Mouse (Mus musculus) embryonic stem cell, embryonic (primary cell): ENCODE data around the gene Ccdc51.

Experiments used
- CTCF ChIA-PET, 4 experiments: fragments of 300-600 bp in 2 of 4; fragments of 350-600 bp in 2 of 4; sonication (Branson Sonifier 250); formaldehyde crosslinking; loops; one replicate each; lab custom pipeline; 2022; ENCODE audit warnings: inconsistent platforms in 2 of 4; lab: Charles Lee
- POLR2A ChIA-PET, 4 experiments: fragments of 300-600 bp in 2 of 4; fragments of 350-600 bp in 2 of 4; sonication (Branson Sonifier 250); formaldehyde crosslinking; loops; one replicate each; lab custom pipeline; 2022; ENCODE audit warnings: antibody characterized with exemption in 4 of 4, inconsistent platforms in 1 of 4; lab: Charles Lee

Ccdc51 gene

DNA sequence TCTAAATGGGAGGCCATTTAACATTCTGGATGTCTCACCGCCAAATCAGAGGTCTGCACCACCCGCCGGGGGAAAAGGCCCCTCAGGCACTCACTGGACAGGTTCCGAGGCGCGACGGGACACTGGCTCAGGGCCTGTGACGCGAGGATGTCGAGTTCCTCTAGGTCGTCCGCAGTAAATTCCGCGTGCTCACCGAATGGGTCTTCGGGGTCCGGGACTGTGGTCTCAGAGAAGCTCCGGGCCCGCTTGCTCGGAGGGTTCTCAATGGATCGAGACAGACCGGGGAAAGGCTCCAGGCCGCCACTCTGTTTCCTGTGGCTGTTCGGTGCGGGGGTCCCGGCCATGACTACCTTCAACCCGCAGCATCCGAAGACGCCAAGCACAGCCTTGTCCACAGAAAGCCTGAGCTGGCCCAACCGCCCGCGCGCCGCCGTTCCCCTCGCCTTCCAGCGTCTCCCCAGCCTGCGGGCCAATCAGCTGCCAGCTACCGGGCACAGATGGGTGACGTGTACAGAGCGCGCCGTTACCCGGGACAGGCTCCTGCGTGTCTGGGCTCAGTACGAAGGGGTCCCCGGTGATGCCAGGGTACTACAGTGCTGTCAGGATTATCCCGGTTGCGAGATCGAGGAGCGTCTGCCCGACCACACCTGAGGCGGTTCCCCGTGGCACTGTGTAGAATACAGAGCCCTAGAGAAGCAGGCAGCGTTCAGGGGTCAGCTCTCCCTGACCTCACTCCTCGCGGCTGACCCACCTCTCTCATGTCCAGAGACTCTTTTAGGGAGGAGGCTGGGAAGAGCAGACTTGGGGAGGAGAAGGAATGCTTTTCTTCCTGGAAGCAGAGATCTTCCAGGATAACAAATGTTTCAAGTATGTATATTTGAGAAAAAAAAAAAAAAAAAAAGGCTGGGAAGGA lies 8.4 kb upstream of the Ccdc51 start, which contains the start of gene Atrip:
Gene Atrip (minus strand): TSS at position 464 of the 913 bp plus-strand sequence.
- ChIA-PET POLR2A (interaction anchor here (0.7 to 5.2 kb wide), 47 partner anchors 9 to 807 kb away, joined by 3 to 57 read pairs (median 5); partner anchors contain the start of genes Plxnb1 (in 3 of the 4), Trex1 (in 3 of the 4), Ccdc51 (in 2 of the 4) and Pfkfb4 (in 2 of the 4)), CTCF (interaction anchor here (0.5 to 3.2 kb wide), 15 partner anchors 12 to 1202 kb away, joined by 3 to 14 read pairs (median 4); partner anchors contain the start of genes Trex1 (in 4 of the 4), Plxnb1 (in 1 of the 4) and Shisa5 (in 1 of the 4))

GRCm38 (mm10) chr9:109080516-109080915 lies 1.8 kb upstream of the Ccdc51 start:
- ChIA-PET CTCF (no interaction called here), POLR2A (interaction anchor here in 1 of 4 experiments (0.6 to 1.3 kb wide), 3 partner anchors 15 to 1642 kb away, joined by 3 to 5 read pairs (median 3); no protein-coding TSS in a partner anchor)

GRCm38 (mm10) chr9:109081749-109082123 lies 557 bp upstream of the Ccdc51 start:
- CTCF ChIA-PET = interaction anchor here in 2 of 4 experiments (0.5 to 2.3 kb wide), 4 partner anchors 15 to 1671 kb away, joined by 3 to 6 read pairs (median 4); no protein-coding TSS in a partner anchor
- POLR2A ChIA-PET = interaction anchor here (0.6 to 2.9 kb wide), 21 partner anchors 8 to 1178 kb away, joined by 3 to 26 read pairs (median 4); partner anchors contain the start of genes Atrip (in 2 of the 4), Pfkfb4 (in 2 of the 4), Plxnb1 (in 2 of the 4) and Trex1 (in 2 of the 4)

- ChIA-PET CTCF (interaction anchor here in 1 of 4 experiments (0.6 kb wide), 1 partner anchor 770 kb away, joined by 3 read pairs; no protein-coding TSS in a partner anchor), POLR2A (interaction anchor here in 2 of 4 experiments (0.7 to 3.5 kb wide), 3 partner anchors 11 to 167 kb away, joined by 3 to 20 read pairs (median 7); partner anchors contain the start of genes Atrip (in 1 of the 2) and Plxnb1 (in 1 of the 2))
Measured at GRCm38 (mm10) chr9:109084922-109085321, 2.6 kb downstream of the Ccdc51 start.

GRCm38 (mm10) chr9:109087987-109088386 lies 5.7 kb downstream of the Ccdc51 start:
- ChIA-PET POLR2A (interaction anchor here in 3 of 4 experiments (0.7 to 4.1 kb wide), 25 partner anchors 8 to 722 kb away, joined by 3 to 20 read pairs (median 4); partner anchors contain the start of genes Atrip (in 3 of the 3), Trex1 (in 2 of the 3) and Plxnb1 (in 1 of the 3)), CTCF (interaction anchor here (0.5 to 3.6 kb wide), 31 partner anchors 8 to 378 kb away, joined by 3 to 33 read pairs (median 4); partner anchors contain the start of genes Trex1 (in 2 of the 4) and Atrip (in 1 of the 4))

- CTCF ChIA-PET = interaction anchor here in 1 of 4 experiments (1.4 kb wide), 1 partner anchor 31 kb away, joined by 3 read pairs; the partner anchor contains the start of gene Trex1
- POLR2A ChIA-PET = interaction anchor here in 3 of 4 experiments (0.6 to 2.5 kb wide), 7 partner anchors 8 to 99 kb away, joined by 3 to 11 read pairs (median 5); partner anchors contain the start of genes Ccdc51 (in 2 of the 3), Tma7 (in 2 of the 3), Atrip (in 1 of the 3) and Pfkfb4 (in 1 of the 3)
Measured at GRCm38 (mm10) chr9:109090446-109090845, 8.2 kb downstream of the Ccdc51 start.

DNA sequence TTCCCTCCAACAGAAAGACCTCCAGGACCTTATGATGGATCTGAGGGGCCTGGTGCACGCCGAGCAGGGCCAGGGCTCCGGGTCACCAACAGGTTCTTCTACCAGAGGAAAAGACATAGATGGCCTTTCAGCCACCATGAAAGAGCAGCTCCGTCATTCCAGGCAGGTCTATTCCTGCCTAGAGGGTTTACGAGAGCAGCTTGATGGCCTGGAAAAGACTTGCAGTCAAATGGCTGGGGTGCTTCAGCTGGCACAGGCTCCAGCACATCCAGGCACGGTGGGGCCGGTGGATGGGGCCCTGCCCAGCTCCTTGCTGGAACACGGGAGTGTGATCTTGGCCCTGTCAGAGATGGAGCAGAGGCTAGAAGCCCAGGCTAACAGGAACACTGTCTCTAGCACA lies 9.5 kb downstream of the Ccdc51 start:
- POLR2A ChIA-PET = interaction anchor here in 2 of 4 experiments (0.5 to 2.5 kb wide), 7 partner anchors 10 to 801 kb away, joined by 3 to 11 read pairs (median 3); partner anchors contain the start of genes Ccdc51 (in 2 of the 2), Tma7 (in 2 of the 2) and Atrip (in 1 of the 2)

DNA sequence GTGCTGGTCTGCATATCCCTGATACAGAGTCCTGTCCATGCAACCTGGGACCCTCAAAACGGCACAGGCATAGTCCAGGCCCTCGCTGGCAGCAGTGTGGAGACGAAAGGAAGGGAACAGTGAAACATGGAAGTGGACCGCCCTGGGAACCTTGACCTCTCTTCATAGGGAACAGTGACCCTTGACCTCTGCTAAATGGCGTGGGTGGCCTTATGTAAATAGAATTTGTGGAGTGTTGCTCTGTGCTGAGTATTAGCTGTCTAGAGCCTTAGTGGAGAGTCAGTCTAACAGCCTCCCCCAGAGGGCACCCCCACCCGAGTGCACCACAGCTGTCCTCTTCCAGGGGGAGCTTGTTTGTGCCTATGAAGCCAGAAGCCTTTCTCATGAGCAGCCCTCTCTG lies 10.5 kb downstream of the Ccdc51 start:
- ChIA-PET POLR2A (interaction anchor here in 2 of 4 experiments (0.8 to 1.2 kb wide), 3 partner anchors 11 to 19 kb away, joined by 3 to 4 read pairs (median 3); partner anchors contain the start of gene Atrip (in 1 of the 2)), CTCF (no interaction called here)

More for the DNA sequence above, 9.5 kb downstream of the Ccdc51 start:
- CTCF ChIA-PET = interaction anchor here in 2 of 4 experiments (0.8 to 1.4 kb wide), 2 partner anchors 29 to 32 kb away, joined by 3 read pairs; partner anchors contain the start of gene Trex1 (in 1 of the 2)

DNA sequence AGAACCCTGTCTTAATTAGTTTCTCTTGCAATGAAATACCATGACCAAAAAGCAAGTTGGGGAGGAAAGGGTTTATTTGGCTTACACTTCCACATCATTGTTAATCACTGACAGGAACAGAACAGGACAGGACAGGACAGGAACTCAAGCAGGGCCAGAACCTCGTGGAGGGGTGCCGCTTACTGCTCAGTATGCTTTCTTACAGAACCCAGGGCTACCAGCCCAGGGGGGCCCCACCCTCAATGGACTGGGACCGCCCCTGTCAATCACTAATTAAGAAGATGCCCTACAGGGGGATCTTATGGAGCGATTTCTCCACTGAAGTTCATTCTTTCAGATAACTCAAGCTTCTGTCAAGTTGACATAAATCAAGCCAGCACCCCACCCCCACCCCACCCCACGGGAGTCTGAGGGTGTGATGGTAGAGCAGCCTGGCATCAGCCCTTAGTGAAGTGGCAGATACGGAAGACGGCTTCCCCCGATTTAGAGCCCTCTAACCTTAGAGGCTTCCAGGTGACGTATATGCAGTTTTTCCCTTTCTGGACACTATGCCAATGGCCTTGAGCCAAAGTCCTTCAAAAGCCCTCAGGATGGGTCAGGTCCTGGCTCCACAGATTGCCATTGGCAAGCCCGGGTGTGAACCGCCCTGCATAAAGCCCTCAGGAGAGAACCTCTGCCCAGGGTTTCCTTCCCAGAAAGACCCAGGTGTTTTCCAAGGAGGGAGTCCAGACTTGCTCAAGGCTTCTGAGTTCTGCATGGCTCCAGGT lies 11.7 kb downstream of the Ccdc51 start:
- ChIA-PET POLR2A (interaction anchor here in 2 of 4 experiments (0.6 to 4.3 kb wide), 8 partner anchors 11 to 830 kb away, joined by 3 to 32 read pairs (median 4); partner anchors contain the start of genes Atrip (in 2 of the 2), Ccdc51 (in 1 of the 2), Tma7 (in 1 of the 2) and Trex1 (in 1 of the 2)), CTCF (interaction anchor here in 2 of 4 experiments (0.6 to 0.7 kb wide), 2 partner anchors 17 to 731 kb away, joined by 3 to 4 read pairs; no protein-coding TSS in a partner anchor)

DNA sequence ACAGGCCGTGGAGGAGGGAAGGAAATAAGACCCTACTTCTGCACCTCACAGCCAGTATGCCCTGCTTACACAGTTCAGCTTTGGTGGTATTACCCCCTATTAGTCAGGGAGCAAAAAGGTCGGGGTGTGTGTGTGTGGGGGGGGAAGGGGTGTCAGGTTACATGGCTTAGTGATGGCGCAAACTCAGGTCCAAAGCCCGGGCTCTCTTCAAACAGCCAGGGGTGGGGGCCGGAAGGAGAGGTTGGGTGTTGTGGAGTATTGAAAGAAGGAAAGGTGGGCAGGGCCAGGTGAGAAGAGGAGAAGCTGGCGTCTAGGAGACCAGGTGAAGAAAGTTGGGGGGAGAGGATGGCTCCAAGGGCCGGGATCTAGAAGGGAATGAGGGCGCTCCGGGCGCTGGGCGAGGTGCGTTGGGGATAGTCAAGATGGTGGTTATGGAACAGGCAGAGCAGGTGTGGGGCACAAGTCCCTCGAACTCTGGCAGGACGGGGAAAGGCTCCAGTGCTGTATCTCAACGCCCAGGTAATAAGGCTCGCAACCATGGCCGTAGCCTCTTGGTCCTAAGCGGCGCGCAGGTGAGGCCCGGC lies 12.4 kb downstream of the Ccdc51 start:
- ChIA-PET CTCF (interaction anchor here in 2 of 4 experiments (0.7 to 1.0 kb wide), 3 partner anchors 17 to 592 kb away, joined by 3 to 6 read pairs (median 3); partner anchors contain the start of gene Atrip (in 1 of the 2)), POLR2A (interaction anchor here (0.6 to 4.3 kb wide), 15 partner anchors 8 to 262 kb away, joined by 3 to 32 read pairs (median 4); partner anchors contain the start of genes Atrip (in 3 of the 4), Ccdc51 (in 2 of the 4), Tma7 (in 2 of the 4) and Pfkfb4 (in 1 of the 4))

DNA sequence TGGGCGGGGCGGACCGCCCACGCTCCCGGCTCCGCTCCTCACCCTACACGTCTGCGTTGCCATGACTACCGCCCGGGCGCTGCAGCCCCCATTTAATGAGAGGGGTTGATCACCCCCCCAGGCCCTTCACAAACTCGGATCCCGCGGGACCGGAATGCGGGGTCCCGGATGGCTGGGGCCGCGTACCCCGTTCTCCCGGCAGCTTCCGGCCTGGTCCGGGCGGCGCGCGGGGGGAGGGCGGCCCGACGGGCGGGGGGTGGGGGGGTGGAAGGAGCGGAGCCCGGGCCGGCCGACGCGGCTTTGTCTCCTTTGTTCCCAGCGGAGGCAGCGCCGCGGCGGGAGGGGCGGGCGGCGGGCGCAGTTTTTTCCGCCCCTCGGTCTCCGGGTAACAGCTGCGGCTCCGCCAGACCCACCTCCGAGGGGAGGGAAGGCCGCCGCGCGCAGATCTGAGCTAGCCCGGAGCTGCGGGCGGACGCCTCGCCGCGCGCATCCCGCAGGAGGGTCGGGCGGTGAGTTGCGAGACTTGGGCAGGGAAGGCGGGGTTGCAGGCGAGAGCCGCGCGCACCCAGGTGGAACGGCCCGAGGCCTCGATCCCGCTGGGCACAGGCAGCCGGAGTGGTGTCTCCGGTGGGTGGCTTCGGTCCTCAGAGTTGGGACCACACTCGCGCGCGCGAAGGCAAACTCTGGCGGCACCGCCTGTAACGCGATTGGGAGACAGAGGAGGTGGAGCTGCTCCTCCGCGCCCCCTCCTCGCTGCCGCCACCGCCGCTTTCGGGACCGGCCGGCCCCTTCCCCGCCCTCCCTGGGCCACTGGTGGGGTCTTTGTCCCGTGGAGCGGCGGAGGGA lies 13.1 kb downstream of the Ccdc51 start, which contains the start of gene Plxnb1:
Gene Plxnb1 (plus strand): TSS at position 253 of the 846 bp plus-strand sequence.
- ChIA-PET CTCF (interaction anchor here in 2 of 4 experiments (0.5 to 2.6 kb wide), 9 partner anchors 8 to 943 kb away, joined by 3 to 9 read pairs (median 3); partner anchors contain the start of genes Atrip (in 1 of the 2), Ccdc51 (in 1 of the 2) and Tma7 (in 1 of the 2)), POLR2A (interaction anchor here (0.6 to 4.3 kb wide), 29 partner anchors 9 to 805 kb away, joined by 3 to 32 read pairs (median 4); partner anchors contain the start of genes Atrip (in 3 of the 4), Pfkfb4 (in 3 of the 4), Ccdc51 (in 2 of the 4) and Tma7 (in 2 of the 4))

GRCm38 (mm10) chr9:109096251-109096661 lies 14.0 kb downstream of the Ccdc51 start:
- ChIA-PET CTCF (interaction anchor here in 3 of 4 experiments (0.5 to 2.6 kb wide), 8 partner anchors 9 to 942 kb away, joined by 3 to 9 read pairs (median 3); partner anchors contain the start of genes Ccdc51 (in 2 of the 3), Tma7 (in 1 of the 3) and Trex1 (in 1 of the 3)), POLR2A (interaction anchor here (0.6 to 4.3 kb wide), 37 partner anchors 8 to 804 kb away, joined by 3 to 32 read pairs (median 4); partner anchors contain the start of genes Atrip (in 3 of the 4), Pfkfb4 (in 3 of the 4), Ccdc51 (in 2 of the 4) and Tma7 (in 2 of the 4))

DNA sequence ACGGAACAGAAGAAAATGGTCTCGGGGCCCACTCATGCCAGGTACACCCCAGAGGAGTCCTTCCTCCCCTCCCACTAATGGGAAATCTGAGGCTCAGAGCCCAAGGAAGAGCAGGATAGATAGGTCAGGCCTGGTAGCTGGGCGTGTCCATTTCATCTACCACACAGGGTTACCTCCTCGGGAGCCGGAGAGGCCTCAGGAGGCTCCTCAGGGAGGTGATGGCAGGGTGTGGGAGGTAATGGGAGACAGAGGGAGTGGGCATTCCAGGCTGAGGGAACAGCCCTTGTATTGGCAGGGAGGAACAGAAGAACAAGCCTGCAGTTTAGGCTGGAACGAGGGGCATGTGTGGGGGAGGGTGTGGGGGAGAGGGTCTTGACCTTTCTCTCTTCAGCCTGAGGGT lies 14.6 kb downstream of the Ccdc51 start:
- POLR2A ChIA-PET = interaction anchor here (0.5 to 4.3 kb wide), 27 partner anchors 9 to 776 kb away, joined by 3 to 32 read pairs (median 5); partner anchors contain the start of genes Atrip (in 2 of the 4), Ccdc51 (in 2 of the 4), Pfkfb4 (in 2 of the 4) and Tma7 (in 2 of the 4)
- CTCF ChIA-PET = interaction anchor here in 2 of 4 experiments (1.0 to 2.6 kb wide), 3 partner anchors 9 to 37 kb away, joined by 4 to 9 read pairs (median 4); partner anchors contain the start of genes Ccdc51 (in 1 of the 2) and Trex1 (in 1 of the 2)

- ChIA-PET POLR2A (interaction anchor here in 2 of 4 experiments (0.7 to 4.3 kb wide), 20 partner anchors 8 to 776 kb away, joined by 3 to 32 read pairs (median 6); partner anchors contain the start of genes Atrip (in 2 of the 2), Ccdc51 (in 2 of the 2), Pfkfb4 (in 2 of the 2) and Tma7 (in 2 of the 2)), CTCF (interaction anchor here in 1 of 4 experiments (1.5 to 2.6 kb wide), 2 partner anchors 10 to 16 kb away, joined by 4 to 9 read pairs; partner anchors contain the start of gene Ccdc51)
Measured at GRCm38 (mm10) chr9:109097291-109097690, 15.0 kb downstream of the Ccdc51 start.
